Mouse (Mus musculus) adrenal gland, adult 10 weeks (tissue): ENCODE results near the gene Olfr142. TPM values are rescaled to one million over a fixed set of nuclear protein-coding genes. Genes with fewer than 3 reads are reported as not detected.

ENCODE experiments used
- polyA plus RNA-seq: library from polyadenylated mRNA; stranded (reverse); fragments of 350-450 nt; fragmentation: Illumina TruSeq; extraction: RNeasy Lipid Tissue Mini Kit (QIAGEN cat#74804); gene quantifications from one replicate; pipeline ENCODE4 v1.2.3, GENCODE M21; 2014; ENCODE audit warnings: low read depth, low replicate concordance

The Olfr142 gene
- polyA plus RNA-seq, result not detected

GRCm38 (mm10) chr2:90257492-90257891 lies at the start of gene Olfr142:
Olfr142 (minus strand) TSS chr2:90257592.

GRCm38 (mm10) chr2:90292741-90293140 lies 35.3 kb upstream of the Olfr142 start, which contains the start of gene Olfr1272:
Olfr1272 (minus strand) TSS chr2:90292841.

GRCm38 (mm10) chr2:90270932-90271331 lies 13.5 kb upstream of the Olfr142 start, which contains the start of gene Olfr1271:
Olfr1271 (minus strand) TSS chr2:90271032.

GRCm38 (mm10) chr2:90224393-90224792 lies 33.0 kb downstream of the Olfr142 start, which contains the start of gene Olfr1506:
Olfr1506 (minus strand) TSS chr2:90224493.

Other genes with a start within 250 kb of the Olfr142 start
- not detected for gene Olfr1263, start 245.5 kb downstream of the Olfr142 start, polyA plus RNA-seq
- gene Olfr1264, start 232.0 kb downstream of the Olfr142 start, polyA plus RNA-seq, result not detected
- gene Olfr1265, start 222.3 kb downstream of the Olfr142 start, polyA plus RNA-seq, result not detected
- not detected for gene Olfr140, start 194.0 kb downstream of the Olfr142 start, polyA plus RNA-seq
- not detected for gene Olfr1269, start 136.2 kb downstream of the Olfr142 start, polyA plus RNA-seq
- not detected for gene Olfr32, start 115.3 kb downstream of the Olfr142 start, polyA plus RNA-seq
- not detected for gene Olfr1270, start 104.5 kb downstream of the Olfr142 start, polyA plus RNA-seq
- gene Olfr1506, start 33.1 kb downstream of the Olfr142 start, polyA plus RNA-seq, result not detected
- not detected for gene Olfr1271, start 13.4 kb upstream of the Olfr142 start, polyA plus RNA-seq
- not detected for gene Olfr1272, start 35.2 kb upstream of the Olfr142 start, polyA plus RNA-seq
- not detected for gene Gm13769, start 64.6 kb upstream of the Olfr142 start, polyA plus RNA-seq
- gene Olfr1274-ps, start 141.1 kb upstream of the Olfr142 start, polyA plus RNA-seq, result not detected